In genomic region chr19:43467927-43468685, GRCm38 (mm10) we compare ENCODE assay signal across 17 mouse cellular contexts. TPM values are rescaled to one million over a fixed set of nuclear protein-coding genes. Genes with fewer than 3 reads are reported as not detected.
DNase-seq lines count a peak whose midpoint lies in the region; ATAC-seq and TF ChIP-seq lines count a peak whose summit lies in the region.
"Had no signal": no experiment of that assay in that cellular context is flagged by ENCODE, and none has a peak within 500 bp of the region (broad histone marks: within the 10 kb centered on the region; RNA-seq: fewer than 3 reads in every experiment).

No protein-coding gene starts in this region.

- TF ChIP-seq CTCF in lung, postnatal 0 days (IDR thresholded peaks at IDR 0.05), result no peak
- TF ChIP-seq CTCF in stomach, postnatal 0 days (IDR thresholded peaks at IDR 0.05; ENCODE audit: low read depth), result no peak

- H3K36me3 ChIP-seq in forebrain, embryonic 15.5 days, result no peaks in the 10 kb centered on the region
- H3K36me3 ChIP-seq in forebrain, embryonic 11.5 days (ENCODE audit: control insufficient read depth, insufficient read depth, low read length), result no peaks in the 10 kb centered on the region
- no peaks in the 10 kb centered on the region for H3K36me3 ChIP-seq in forebrain, embryonic 16.5 days (ENCODE audit: control insufficient read depth, insufficient read depth)
- peaks cover 23% of the 10 kb centered on the region; the same call in 1 of the 2 replicates for H3K36me3 ChIP-seq in neural tube, embryonic 15.5 days
- H3K36me3 ChIP-seq in lung, postnatal 0 days (ENCODE audit: insufficient read depth, low read length), result no peaks in the 10 kb centered on the region
- H3K36me3 ChIP-seq in stomach, postnatal 0 days (ENCODE audit: control insufficient read depth, insufficient read depth, low read length), result no peaks in the 10 kb centered on the region
- H3K36me3 ChIP-seq: hindbrain, embryonic 13.5 days; limb, embryonic 10.5 days; liver, embryonic 15.5 days had no signal

- DNase-seq in forebrain, embryonic 11.5 days (ENCODE audit: low spot score), result no peak
- peak; percentile 62 for DNase-seq in right cerebral cortex, adult 18-20 months
- no peak for DNase-seq in right cerebral cortex, postnatal 14 days
- DNase-seq in lung, postnatal 0 days (ENCODE audit: low spot score), result no peak
- DNase-seq in stomach, postnatal 0 days (ENCODE audit: low spot score), result no peak
- DNase-seq: adrenal gland, postnatal 10 days; B cell, adult 2 months; gastrocnemius, postnatal 25 days; thymus, adult 2 months had no signal

- no peak overlapping the region for H3K4me2 ChIP-seq in forebrain, embryonic 15.5 days (replicated peaks)
- H3K4me2 ChIP-seq in forebrain, embryonic 11.5 days (ENCODE audit: low read depth, low read length, severe bottlenecking), result no peak overlapping the region
- H3K4me2 ChIP-seq in forebrain, embryonic 16.5 days (ENCODE audit: low read length), result no peak overlapping the region
- no peak overlapping the region for H3K4me2 ChIP-seq in neural tube, embryonic 15.5 days
- no peak overlapping the region for H3K4me2 ChIP-seq in lung, postnatal 0 days (replicated peaks; ENCODE audit: low read depth, low read length)
- H3K4me2 ChIP-seq in stomach, postnatal 0 days (replicated peaks; ENCODE audit: low read depth), result no peak overlapping the region
- H3K4me2 ChIP-seq: hindbrain, embryonic 13.5 days; liver, embryonic 15.5 days had no signal

- peak; percentile 87 for ATAC-seq in forebrain, embryonic 15.5 days (replicated peaks)
- ATAC-seq in forebrain, embryonic 11.5 days (replicated peaks; ENCODE audit: low FRiP score), result no peak
- peak; percentile 90 for ATAC-seq in forebrain, embryonic 16.5 days
- ATAC-seq in neural tube, embryonic 15.5 days (ENCODE audit: low FRiP score), result no peak
- ATAC-seq in lung, postnatal 0 days, result no peak
- no peak for ATAC-seq in stomach, postnatal 0 days (ENCODE audit: low FRiP score, low TSS enrichment)

- H3K4me3 ChIP-seq in forebrain, embryonic 15.5 days, result no peak overlapping the region
- no peak overlapping the region for H3K4me3 ChIP-seq in forebrain, embryonic 11.5 days (ENCODE audit: low read depth, low read length)
- H3K4me3 ChIP-seq in forebrain, embryonic 16.5 days (replicated peaks; ENCODE audit: low read length), result no peak overlapping the region
- H3K4me3 ChIP-seq in neural tube, embryonic 15.5 days (replicated peaks), result no peak overlapping the region
- no peak overlapping the region for H3K4me3 ChIP-seq in lung, postnatal 0 days (ENCODE audit: low read depth, low read length)
- no peak overlapping the region for H3K4me3 ChIP-seq in stomach, postnatal 0 days (ENCODE audit: low read depth, low read length)
- H3K4me3 ChIP-seq: hindbrain, embryonic 13.5 days; limb, embryonic 10.5 days; liver, embryonic 15.5 days; myocyte had no signal

- no peak overlapping the region; the same call in 1 of the 2 replicates for H3K27ac ChIP-seq in forebrain, embryonic 15.5 days (replicated peaks)
- H3K27ac ChIP-seq in forebrain, embryonic 11.5 days (ENCODE audit: low read depth, low read length), result no peak overlapping the region
- no peak overlapping the region for H3K27ac ChIP-seq in forebrain, embryonic 16.5 days (ENCODE audit: low read length)
- H3K27ac ChIP-seq in neural tube, embryonic 15.5 days (replicated peaks), result no peak overlapping the region
- H3K27ac ChIP-seq in lung, postnatal 0 days (ENCODE audit: low read length), result no peak overlapping the region
- no peak overlapping the region for H3K27ac ChIP-seq in stomach, postnatal 0 days (replicated peaks)
- H3K27ac ChIP-seq: hindbrain, embryonic 13.5 days; limb, embryonic 10.5 days; liver, embryonic 15.5 days had no signal

- 77% methylated on average over 12 of the region's 12 CpGs for WGBS in forebrain, embryonic 15.5 days
- 89% methylated on average over 12 of the region's 12 CpGs for whole genome bisulfite sequencing in forebrain, embryonic 11.5 days
- 74% methylated on average over 12 of the region's 12 CpGs for WGBS in forebrain, embryonic 16.5 days
- WGBS in neural tube, embryonic 15.5 days, result 79% methylated on average over 12 of the region's 12 CpGs
- 70% methylated on average over 12 of the region's 12 CpGs for WGBS in lung, postnatal 0 days
- 81% methylated on average over 12 of the region's 12 CpGs for WGBS in stomach, postnatal 0 days

- peaks cover 9% of the 10 kb centered on the region for H3K4me1 ChIP-seq in forebrain, embryonic 15.5 days
- H3K4me1 ChIP-seq in forebrain, embryonic 11.5 days (replicated peaks; ENCODE audit: control insufficient read depth, insufficient read depth, low read length), result no peaks in the 10 kb centered on the region
- peaks cover 14% of the 10 kb centered on the region for H3K4me1 ChIP-seq in forebrain, embryonic 16.5 days (replicated peaks; ENCODE audit: control insufficient read depth, insufficient read depth, low read length)
- H3K4me1 ChIP-seq in neural tube, embryonic 15.5 days, result no peaks in the 10 kb centered on the region
- no peaks in the 10 kb centered on the region for H3K4me1 ChIP-seq in lung, postnatal 0 days (ENCODE audit: insufficient read depth, low read depth, low read length)
- no peaks in the 10 kb centered on the region for H3K4me1 ChIP-seq in stomach, postnatal 0 days (replicated peaks; ENCODE audit: control insufficient read depth, insufficient read depth)
- H3K4me1 ChIP-seq: hindbrain, embryonic 13.5 days; liver, embryonic 15.5 days had no signal

- no peak overlapping the region for H3K9ac ChIP-seq in forebrain, embryonic 15.5 days (replicated peaks)
- no peak overlapping the region for H3K9ac ChIP-seq in forebrain, embryonic 11.5 days (ENCODE audit: low read length)
- H3K9ac ChIP-seq in forebrain, embryonic 16.5 days (replicated peaks; ENCODE audit: low read depth, low read length), result no peak overlapping the region
- H3K9ac ChIP-seq in neural tube, embryonic 15.5 days (replicated peaks), result no peak overlapping the region
- H3K9ac ChIP-seq in lung, postnatal 0 days (replicated peaks; ENCODE audit: low read depth), result no peak overlapping the region
- no peak overlapping the region for H3K9ac ChIP-seq in stomach, postnatal 0 days (ENCODE audit: low read length)
- H3K9ac ChIP-seq: hindbrain, embryonic 13.5 days; liver, embryonic 15.5 days had no signal

- TF ChIP-seq EP300 in lung, postnatal 0 days (IDR thresholded peaks at IDR 0.05), result no peak
- no peak for TF ChIP-seq EP300 in stomach, postnatal 0 days (optimal IDR thresholded peaks at IDR 0.05)

- no peaks in the 10 kb centered on the region for H3K9me3 ChIP-seq in forebrain, embryonic 15.5 days
- H3K9me3 ChIP-seq in forebrain, embryonic 11.5 days (ENCODE audit: control insufficient read depth, low read length), result no peaks in the 10 kb centered on the region
- no peaks in the 10 kb centered on the region for H3K9me3 ChIP-seq in forebrain, embryonic 16.5 days (ENCODE audit: control insufficient read depth, low read length)
- no peaks in the 10 kb centered on the region for H3K9me3 ChIP-seq in neural tube, embryonic 15.5 days (replicated peaks)
- H3K9me3 ChIP-seq in lung, postnatal 0 days (ENCODE audit: low read length), result no peaks in the 10 kb centered on the region
- no peaks in the 10 kb centered on the region for H3K9me3 ChIP-seq in stomach, postnatal 0 days (ENCODE audit: control insufficient read depth, low read length)
- H3K9me3 ChIP-seq: hindbrain, embryonic 13.5 days; limb, embryonic 10.5 days; liver, embryonic 15.5 days had no signal

- H3K27me3 ChIP-seq in forebrain, embryonic 15.5 days, result no peaks in the 10 kb centered on the region
- H3K27me3 ChIP-seq in forebrain, embryonic 11.5 days (ENCODE audit: control insufficient read depth, insufficient read depth, low read length), result no peaks in the 10 kb centered on the region
- H3K27me3 ChIP-seq in forebrain, embryonic 16.5 days (replicated peaks; ENCODE audit: control insufficient read depth, insufficient read depth, low read length), result no peaks in the 10 kb centered on the region
- H3K27me3 ChIP-seq in neural tube, embryonic 15.5 days (replicated peaks), result no peaks in the 10 kb centered on the region
- H3K27me3 ChIP-seq in lung, postnatal 0 days (replicated peaks; ENCODE audit: insufficient read depth, low read length), result no peaks in the 10 kb centered on the region
- H3K27me3 ChIP-seq in stomach, postnatal 0 days (ENCODE audit: control insufficient read depth, insufficient read depth, low read length), result no peaks in the 10 kb centered on the region
- H3K27me3 ChIP-seq: hindbrain, embryonic 13.5 days; liver, embryonic 15.5 days had no signal

RNA-seq across cellular contexts. Expression of gene Cnnm1, which starts 27.9 kb away (rescaled TPM):
- polyA plus RNA-seq in forebrain, embryonic 15.5 days (2015; fragmentation: Nextera tagmentation; extraction: Ambion mirVana), result 1.2 and 1.3 TPM in 2 replicates
- 0.35 and 0.37 TPM in 2 replicates for polyA plus RNA-seq in forebrain, embryonic 11.5 days (2014; fragmentation: Nextera tagmentation; extraction: Ambion mirVana)
- 1.8 and 2.1 TPM in 2 replicates for polyA plus RNA-seq in forebrain, embryonic 16.5 days (2015; fragmentation: Nextera tagmentation; extraction: Ambion mirVana)
- 4.9 and 5.1 TPM in 2 replicates for polyA plus RNA-seq in neural tube, embryonic 15.5 days (2015; fragmentation: Nextera tagmentation; extraction: Ambion mirVana)
- 0.25 and 0.30 TPM in 2 replicates for polyA plus RNA-seq in lung, postnatal 0 days (2015; fragmentation: Nextera tagmentation; extraction: Ambion mirVana)
- 0.47 and 0.56 TPM in 2 replicates for polyA plus RNA-seq in stomach, postnatal 0 days (2015; fragmentation: Nextera tagmentation; extraction: Ambion mirVana)
- polyA plus RNA-seq: kidney, embryonic 14.5 days; myocyte had no signal

RNA-seq across cellular contexts. Expression of gene Got1, which starts 56.3 kb away (rescaled TPM):
- 71.3 and 75.6 TPM in 2 replicates for polyA plus RNA-seq in forebrain, embryonic 15.5 days (2015; fragmentation: Nextera tagmentation; extraction: Ambion mirVana)
- polyA plus RNA-seq in forebrain, embryonic 11.5 days (2014; fragmentation: Nextera tagmentation; extraction: Ambion mirVana), result 45.5 and 48.2 TPM in 2 replicates
- polyA plus RNA-seq in forebrain, embryonic 16.5 days (2015; fragmentation: Nextera tagmentation; extraction: Ambion mirVana), result 72.2 and 78.6 TPM in 2 replicates
- polyA plus RNA-seq in neural tube, embryonic 15.5 days (2015; fragmentation: Nextera tagmentation; extraction: Ambion mirVana), result 118 and 127 TPM in 2 replicates
- 14.2 and 15.6 TPM in 2 replicates for polyA plus RNA-seq in lung, postnatal 0 days (2015; fragmentation: Nextera tagmentation; extraction: Ambion mirVana)
- polyA plus RNA-seq in stomach, postnatal 0 days (2015; fragmentation: Nextera tagmentation; extraction: Ambion mirVana), result 49.3 and 51.1 TPM in 2 replicates

Comparison
In these comparisons a context has a peak if more than half of its experiments do, and no peak if none do; other contexts are left out.
1. ATAC-seq: peak in forebrain, embryonic 15.5 days (single experiment) and forebrain, embryonic 16.5 days (single experiment); none in forebrain, embryonic 11.5 days (single experiment), neural tube, embryonic 15.5 days (single experiment), lung, postnatal 0 days (single experiment) and stomach, postnatal 0 days (single experiment).